Comparison of ENCODE assay signal across 10 mouse cellular contexts in genomic region chr10:75930304-75930703, GRCm38 (mm10). TPM values are rescaled to one million over a fixed set of nuclear protein-coding genes. Genes with fewer than 3 reads are reported as not detected.
DNase-seq lines count a peak whose midpoint lies in the region; ATAC-seq lines count a peak whose summit lies in the region.
"Had no signal": no experiment of that assay in that cellular context is flagged by ENCODE, and none has a peak within 500 bp of the region (broad histone marks: within the 10 kb centered on the region; RNA-seq: fewer than 3 reads in every experiment).

No protein-coding gene starts in this region.

- H3K27me3 ChIP-seq in kidney, embryonic 16.5 days (ENCODE audit: insufficient read depth, low read length), result no peaks in the 10 kb centered on the region
- no peaks in the 10 kb centered on the region; the same call in 1 of the 2 replicates for H3K27me3 ChIP-seq in stomach, embryonic 16.5 days (ENCODE audit: control insufficient read depth, insufficient read depth, low read length)

- H3K27ac ChIP-seq in kidney, embryonic 16.5 days (ENCODE audit: low read length), result peak overlapping the region; percentile 25; the same call in 1 of the 2 replicates
- H3K27ac ChIP-seq in stomach, embryonic 16.5 days (ENCODE audit: low read length), result no peak overlapping the region

- peaks cover 30% of the 10 kb centered on the region for H3K4me1 ChIP-seq in kidney, embryonic 16.5 days (ENCODE audit: insufficient read depth, low read length)
- peaks cover 28% of the 10 kb centered on the region for H3K4me1 ChIP-seq in stomach, embryonic 16.5 days (ENCODE audit: control insufficient read depth, insufficient read depth, low read length)

- 36% methylated on average over 6 of the region's 6 CpGs for WGBS in kidney, embryonic 16.5 days
- WGBS in stomach, embryonic 16.5 days, result 12% methylated on average over 6 of the region's 6 CpGs

- no peak overlapping the region for H3K4me3 ChIP-seq in kidney, embryonic 16.5 days (ENCODE audit: low read length)
- no peak overlapping the region for H3K4me3 ChIP-seq in stomach, embryonic 16.5 days (replicated peaks; ENCODE audit: low read length)

- H3K9ac ChIP-seq in kidney, embryonic 16.5 days (replicated peaks; ENCODE audit: low read length), result peak overlapping the region; percentile 39
- peak overlapping the region; percentile 41; the same call in 1 of the 2 replicates for H3K9ac ChIP-seq in stomach, embryonic 16.5 days (ENCODE audit: low read length)

- H3K4me2 ChIP-seq in kidney, embryonic 16.5 days (replicated peaks; ENCODE audit: low read depth, low read length), result peak overlapping the region; percentile 98; the same call in 1 of the 2 replicates
- peak overlapping the region; percentile 99 for H3K4me2 ChIP-seq in stomach, embryonic 16.5 days (ENCODE audit: low read depth, low read length)

- peaks cover 17% of the 10 kb centered on the region; the same call in 1 of the 2 replicates for H3K36me3 ChIP-seq in kidney, embryonic 16.5 days (ENCODE audit: insufficient read depth, low read length)
- H3K36me3 ChIP-seq in stomach, embryonic 16.5 days (ENCODE audit: control insufficient read depth, insufficient read depth, low read length), result 0 out of 2 replicates have a peak, but pooled peaks cover 3% of the 10 kb centered on the region

- ATAC-seq in kidney, embryonic 16.5 days (ENCODE audit: low FRiP score, low TSS enrichment), result 0 out of 2 replicates have a peak, but pooled peaks have one; percentile 14
- peak; percentile 14 for ATAC-seq in stomach, embryonic 16.5 days (ENCODE audit: insufficient read depth, low FRiP score)

- H3K9me3 ChIP-seq in kidney, embryonic 16.5 days (ENCODE audit: low read length), result no peaks in the 10 kb centered on the region
- H3K9me3 ChIP-seq in stomach, embryonic 16.5 days (replicated peaks; ENCODE audit: control insufficient read depth, low read length), result no peaks in the 10 kb centered on the region

- DNase-seq in adrenal gland, postnatal 36 days, result peak; percentile 58 to 65
- DNase-seq in adrenal gland, postnatal 4 days (ENCODE audit: low spot score in 2 of 2), result no peak
- peak; percentile 45 for DNase-seq in retina, postnatal 1 day
- DNase-seq in retina, embryonic 14.5 days (ENCODE audit: low spot score), result no peak
- DNase-seq in cerebellum, postnatal 36 days, result no peak
- DNase-seq in cerebellum, adult 9-10 months, result no peak
- DNase-seq: layer of hippocampus, postnatal 36 days had no signal

RNA-seq across cellular contexts. Expression of gene Chchd10, which starts 2.6 kb away (rescaled TPM):
- 1,000 to 10,000 TPM; 1,047 to 1,196 TPM for total RNA-seq in adrenal gland, postnatal 36 days (2021)
- 100 to 1,000 TPM; 310 to 396 TPM for total RNA-seq in adrenal gland, postnatal 4 days (2021)
- polyA plus RNA-seq in kidney, embryonic 16.5 days (2015; fragmentation: Nextera tagmentation; extraction: Ambion mirVana), result 198 and 237 TPM in 2 replicates
- 83.6 and 97.1 TPM in 2 replicates for polyA plus RNA-seq in stomach, embryonic 16.5 days (2015; fragmentation: Nextera tagmentation; extraction: Ambion mirVana)

RNA-seq across cellular contexts. Expression of gene Mmp11, which starts 6.0 kb away (rescaled TPM):
- 10 to 100 TPM in 1 of 2 experiments, 1 to 10 TPM in 1; 8.6 to 10.1 TPM for total RNA-seq in adrenal gland, postnatal 36 days (2021)
- 10 to 100 TPM; 14.7 to 19.0 TPM for total RNA-seq in adrenal gland, postnatal 4 days (2021)
- polyA plus RNA-seq in kidney, embryonic 16.5 days (2015; fragmentation: Nextera tagmentation; extraction: Ambion mirVana), result 62.1 and 70.5 TPM in 2 replicates
- polyA plus RNA-seq in stomach, embryonic 16.5 days (2015; fragmentation: Nextera tagmentation; extraction: Ambion mirVana), result 33.8 and 39.1 TPM in 2 replicates

RNA-seq across cellular contexts. Expression of gene Smarcb1, which starts 8.9 kb away (rescaled TPM):
- total RNA-seq in adrenal gland, postnatal 36 days (2021), result 10 to 100 TPM; 77.5 to 89.1 TPM
- 10 to 100 TPM; 91.2 to 95.2 TPM for total RNA-seq in adrenal gland, postnatal 4 days (2021)
- 239 and 250 TPM in 2 replicates for polyA plus RNA-seq in kidney, embryonic 16.5 days (2015; fragmentation: Nextera tagmentation; extraction: Ambion mirVana)
- polyA plus RNA-seq in stomach, embryonic 16.5 days (2015; fragmentation: Nextera tagmentation; extraction: Ambion mirVana), result 159 and 162 TPM in 2 replicates

RNA-seq across cellular contexts. Expression of gene Gm867, which starts 10.2 kb away (rescaled TPM):
- total RNA-seq in adrenal gland, postnatal 36 days (2021), result 1 to 10 TPM in 1 of 2 experiments, under 1 TPM in 1; 0.83 to 2.3 TPM
- 1 to 10 TPM in 1 of 2 experiments, under 1 TPM in 1; 0.90 to 1.8 TPM for total RNA-seq in adrenal gland, postnatal 4 days (2021)
- polyA plus RNA-seq in kidney, embryonic 16.5 days (2015; fragmentation: Nextera tagmentation; extraction: Ambion mirVana), result 0.40 and 0.50 TPM in 2 replicates
- 0.75 and 1.0 TPM in 2 replicates for polyA plus RNA-seq in stomach, embryonic 16.5 days (2015; fragmentation: Nextera tagmentation; extraction: Ambion mirVana)
- total RNA-seq: common myeloid progenitor, adult 5-6 weeks had no signal

RNA-seq across cellular contexts. Expression of gene Vpreb3, which starts 12.6 kb away (rescaled TPM):
- not detected for total RNA-seq in adrenal gland, postnatal 36 days (2021)
- under 1 TPM; 0.53 to 0.71 TPM for total RNA-seq in adrenal gland, postnatal 4 days (2021)
- polyA plus RNA-seq in kidney, embryonic 16.5 days (2015; fragmentation: Nextera tagmentation; extraction: Ambion mirVana), result 0.72 and 1.9 TPM in 2 replicates
- polyA plus RNA-seq in stomach, embryonic 16.5 days (2015; fragmentation: Nextera tagmentation; extraction: Ambion mirVana), result 1.9 and 2.1 TPM in 2 replicates
- total RNA-seq: common myeloid progenitor, adult 5-6 weeks; layer of hippocampus, postnatal 36 days had no signal

Comparison
In these comparisons a context has a peak if more than half of its experiments do, and no peak if none do; other contexts are left out.
1. DNase-seq: peak in adrenal gland, postnatal 36 days (2 of 2) and retina, postnatal 1 day (single experiment); none in adrenal gland, postnatal 4 days (0 of 2), retina, embryonic 14.5 days (single experiment), cerebellum, postnatal 36 days (0 of 2) and cerebellum, adult 9-10 months (single experiment).